Mouse (Mus musculus) brain, embryonic 14.5 days (tissue): ENCODE results near the gene Cbfa2t2. TPM values are rescaled to one million over a fixed set of nuclear protein-coding genes. Genes with fewer than 3 reads are reported as not detected.

ENCODE experiments used
- DNase-seq: peaks from one replicate; pipeline ENCODE4 v3.0.0-alpha.2; 2011; ENCODE audit warnings: low read depth
- CTCF ChIP-seq: fragments of 200-500 bp; IDR thresholded peaks from 2 replicates; pipeline ENCODE4 v1.5.1; 2012; ENCODE audit warnings: inconsistent platforms, mild to moderate bottlenecking, moderate library complexity, borderline replicate concordance; ENCODE audit not compliant: insufficient read depth, insufficient read length; ENCODE audit errors: extremely low read depth
- POLR2A ChIP-seq: fragments of 200-500 bp; IDR thresholded peaks from 2 replicates; pipeline ENCODE4 v1.6.1; 2012; ENCODE audit warnings: mild to moderate bottlenecking, inconsistent platforms, borderline replicate concordance; ENCODE audit not compliant: poor library complexity, insufficient read depth, insufficient read length, severe bottlenecking; ENCODE audit errors: extremely low read depth
- polyA plus RNA-seq: library from polyadenylated mRNA; depleted of rRNA; stranded (reverse); fragments of >200 nt; gene quantifications from 2 replicates; pipeline ENCODE4 v1.2.3, GENCODE M21; 2012; rRNA removed

Gene Cbfa2t2
- 46.3 and 51.1 TPM in 2 replicates for polyA plus RNA-seq

- DNase-seq = no peak
- TF ChIP-seq POLR2A (0 out of 2 replicates have a peak, but pooled peaks have one; percentile 30), CTCF (no peak)
Measured at GRCm38 (mm10) chr2:154436458-154437190, at the start of gene Cbfa2t2. Gene Cbfa2t2, plus strand, starts transcription at chr2:154436481.

DNA sequence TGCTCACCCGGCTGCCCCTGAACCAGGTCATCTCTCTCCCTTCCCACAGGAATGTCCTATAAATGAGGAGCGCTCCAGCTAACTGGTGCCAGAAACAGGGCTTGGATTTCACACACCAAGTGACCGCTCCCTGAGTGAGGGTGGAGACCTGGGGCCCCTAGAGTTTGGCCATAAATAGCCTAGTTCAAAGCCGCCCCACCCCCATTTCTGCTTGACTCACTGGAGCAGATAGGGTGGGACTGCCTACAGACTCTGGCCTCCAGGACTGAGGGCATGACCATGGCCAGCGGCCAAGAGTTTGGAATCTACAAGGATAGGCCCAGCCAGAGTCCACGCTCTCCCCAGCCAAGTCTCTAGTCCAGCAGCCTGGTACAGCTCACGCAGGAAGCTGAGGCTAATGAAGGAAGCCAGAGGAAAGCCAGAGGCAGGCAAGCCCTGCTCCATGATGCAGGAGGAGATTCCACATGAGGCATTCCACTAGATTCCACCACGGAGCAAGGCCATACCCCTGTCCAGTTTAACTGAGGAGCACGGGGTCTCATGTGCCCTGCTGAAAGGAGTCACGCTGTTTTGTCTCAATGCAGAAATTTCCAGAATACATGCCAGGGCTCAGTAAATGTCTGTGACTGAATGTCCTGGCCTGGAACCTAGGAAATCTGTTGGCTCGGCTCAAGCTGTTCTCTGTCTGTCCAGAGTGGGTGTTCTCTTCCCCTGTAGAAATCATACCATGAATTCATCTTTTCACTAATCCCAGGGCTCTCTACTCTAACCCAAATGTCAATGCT is 45.9 kb upstream of the Cbfa2t2 start:
- TF ChIP-seq POLR2A = no peak
- no peak for TF ChIP-seq CTCF
- DNase-seq = no peak

DNA sequence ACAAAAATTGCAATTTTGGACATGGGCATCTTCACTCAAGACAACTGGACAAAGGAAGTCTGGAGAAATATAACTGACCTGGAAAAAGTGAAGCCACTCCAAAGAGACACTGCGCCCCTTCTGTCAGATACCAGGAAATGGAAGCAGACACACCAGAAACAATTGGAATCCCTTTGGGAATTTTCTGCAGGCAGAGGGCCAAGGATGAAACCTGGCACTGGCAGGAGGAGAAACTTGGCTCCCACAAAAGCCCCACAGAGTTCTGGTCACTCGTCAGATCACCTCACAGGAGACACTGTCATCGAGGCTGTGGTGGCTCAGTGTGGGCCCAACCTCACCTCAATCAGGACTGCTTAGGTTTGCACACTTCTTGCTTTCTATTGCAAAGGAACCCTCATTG is 41.7 kb upstream of the Cbfa2t2 start:
- TF ChIP-seq CTCF = no peak
- no peak for TF ChIP-seq POLR2A
- no peak for DNase-seq

- no peak for TF ChIP-seq POLR2A
- no peak for TF ChIP-seq CTCF
Measured at GRCm38 (mm10) chr2:154396529-154396928, 39.8 kb upstream of the Cbfa2t2 start.

GRCm38 (mm10) chr2:154398267-154398666 is 38.0 kb upstream of the Cbfa2t2 start:
- TF ChIP-seq CTCF = no peak
- TF ChIP-seq POLR2A = no peak
- DNase-seq = peak; percentile 48

More at GRCm38 (mm10) chr2:154396529-154396928, 39.8 kb upstream of the Cbfa2t2 start:
- DNase-seq = no peak

- peak; percentile 86 for DNase-seq
- TF ChIP-seq POLR2A = no peak
- no peak for TF ChIP-seq CTCF
Measured at GRCm38 (mm10) chr2:154399325-154399724, 37.0 kb upstream of the Cbfa2t2 start.

- DNase-seq = no peak
- TF ChIP-seq POLR2A = no peak
Measured at GRCm38 (mm10) chr2:154401976-154402375, 34.3 kb upstream of the Cbfa2t2 start.

DNA sequence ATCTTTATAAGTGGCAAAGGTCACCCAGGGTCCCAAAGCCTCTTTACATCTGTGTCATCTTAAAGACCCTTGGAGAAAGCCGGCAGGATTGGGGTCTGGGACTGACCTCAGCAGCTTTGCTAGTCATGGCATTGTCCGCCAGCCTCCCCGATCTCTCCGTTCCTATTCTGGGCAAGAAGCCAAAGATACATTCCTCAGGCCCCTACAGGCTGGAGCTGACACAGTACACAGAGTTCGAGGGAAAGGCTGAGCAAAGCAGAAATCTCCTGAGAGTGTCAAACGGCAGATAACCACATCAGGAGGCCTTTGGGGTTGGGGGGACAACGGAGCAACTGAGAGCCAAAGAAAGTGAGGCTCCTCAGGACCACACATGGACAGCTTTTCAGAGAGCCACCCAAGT is 33.5 kb upstream of the Cbfa2t2 start:
- DNase-seq = peak; percentile 85

DNA sequence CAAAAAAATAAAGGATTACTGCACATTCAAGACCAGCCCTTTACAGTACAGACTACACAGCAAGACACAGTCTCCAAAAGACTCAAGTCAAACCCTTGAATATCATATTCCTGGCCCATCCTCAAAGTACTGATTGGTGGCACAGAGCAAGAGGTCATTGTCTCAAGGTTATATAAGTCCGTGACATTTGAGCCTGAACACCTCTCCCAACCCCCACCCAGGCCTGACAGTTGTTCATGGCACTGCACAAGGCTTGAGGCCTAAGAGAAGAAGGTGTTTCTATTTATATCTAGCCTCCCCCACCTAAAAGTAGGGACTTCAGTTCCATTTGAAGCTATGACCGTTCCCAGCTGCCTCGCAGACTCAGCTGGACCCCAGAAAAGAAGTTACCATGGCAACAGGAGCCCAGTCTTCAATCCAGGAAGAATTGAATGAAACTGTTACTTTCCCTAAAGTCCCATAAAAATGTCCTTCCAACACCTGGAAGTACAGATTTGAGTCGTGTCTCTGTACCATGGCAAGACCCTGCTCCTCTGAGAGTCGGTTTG is 30.8 kb upstream of the Cbfa2t2 start:
- DNase-seq = peak; percentile 50

More for the DNA sequence above, 33.5 kb upstream of the Cbfa2t2 start:
- TF ChIP-seq CTCF (peak; percentile 31; the same call in 1 of the 2 replicates), POLR2A (no peak)

DNA sequence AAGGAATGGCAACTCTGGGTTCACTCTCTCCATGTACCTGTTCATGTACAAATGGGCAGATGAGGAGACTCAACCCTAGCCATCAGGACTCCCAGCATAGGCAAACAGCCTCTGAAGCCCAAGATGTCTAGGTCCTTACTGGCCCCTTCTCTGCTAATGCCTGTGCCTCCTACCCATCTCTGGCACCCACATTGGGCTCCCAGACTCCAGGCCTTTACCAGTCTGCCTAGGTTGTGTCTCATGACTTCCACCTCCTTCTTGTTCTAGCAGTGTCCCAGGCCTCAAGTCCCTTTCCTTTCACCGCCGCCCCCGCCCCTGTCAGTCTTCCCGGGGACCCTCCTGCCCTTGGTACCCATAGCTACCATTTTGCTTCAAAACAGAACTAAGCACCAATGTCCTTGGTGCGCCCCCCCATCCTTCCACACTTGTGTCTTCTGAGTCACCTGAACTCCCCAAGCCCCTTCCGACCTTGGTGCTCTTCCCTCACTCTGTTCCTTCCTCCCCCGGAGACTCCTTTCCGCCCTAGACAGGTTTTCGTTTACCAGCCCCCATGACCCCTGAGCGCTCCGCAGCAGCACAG is 29.1 kb upstream of the Cbfa2t2 start:
- no peak for DNase-seq
- TF ChIP-seq CTCF = no peak
- no peak for TF ChIP-seq POLR2A

More for the DNA sequence above, 30.8 kb upstream of the Cbfa2t2 start:
- no peak for TF ChIP-seq CTCF
- no peak for TF ChIP-seq POLR2A
